Comparison of ENCODE assay signal across 23 mouse cellular contexts in the genomic region with DNA sequence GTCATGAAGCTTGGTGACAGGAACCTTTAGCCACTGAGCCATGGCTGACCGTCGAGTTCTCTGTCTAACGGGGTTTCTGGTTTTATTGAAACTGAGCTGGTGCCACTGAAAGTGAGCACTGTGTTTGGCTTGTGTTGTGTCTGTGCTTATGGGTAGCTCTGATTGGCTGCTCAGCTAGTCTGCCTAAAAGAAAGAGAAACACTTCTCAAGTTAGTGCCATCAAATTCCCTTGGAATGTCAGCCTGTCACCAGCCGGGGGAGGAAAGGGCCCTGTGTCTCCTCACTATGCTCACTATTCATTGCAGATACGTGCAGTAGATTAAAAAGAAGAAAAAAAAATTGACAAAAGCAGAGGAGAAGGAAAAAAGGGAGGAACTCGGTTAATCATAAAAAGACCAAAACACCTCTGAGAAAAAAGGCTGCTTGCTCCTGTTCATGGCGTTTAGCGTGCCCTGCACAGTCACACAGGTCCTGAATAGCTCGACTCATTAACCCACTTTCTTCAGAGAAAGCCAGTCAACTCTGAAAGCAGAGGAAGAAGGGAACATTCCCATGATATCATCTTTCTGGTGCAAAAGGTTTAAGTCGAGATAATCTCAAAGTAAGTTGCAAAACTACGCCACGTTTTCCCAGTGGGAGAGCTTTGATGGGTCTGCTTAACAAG.
DNase-seq lines count a peak whose midpoint lies in the region; ATAC-seq and TF ChIP-seq lines count a peak whose summit lies in the region.
"Had no signal": no experiment of that assay in that cellular context is flagged by ENCODE, and none has a peak within 500 bp of the region (broad histone marks: within the 10 kb centered on the region; RNA-seq: fewer than 3 reads in every experiment).

No protein-coding gene starts in this region.

- H3K4me2 ChIP-seq in forebrain, postnatal 0 days (ENCODE audit: low read depth): no peak overlapping the region
- no peak overlapping the region for H3K4me2 ChIP-seq in forebrain, embryonic 16.5 days (ENCODE audit: low read length)
- H3K4me2 ChIP-seq: embryonic facial prominence, embryonic 15.5 days; hindbrain, embryonic 15.5 days; intestine, embryonic 15.5 days; limb, embryonic 15.5 days; lung, embryonic 14.5 days; midbrain, embryonic 13.5 days had no signal

- 26% methylated on average over 12 of the region's 12 CpGs for WGBS in forebrain, postnatal 0 days
- WGBS in forebrain, embryonic 16.5 days: 19% methylated on average over 12 of the region's 12 CpGs

- peaks cover 2% of the 10 kb centered on the region; the same call in 1 of the 2 replicates for H3K4me1 ChIP-seq in forebrain, postnatal 0 days (ENCODE audit: insufficient read depth)
- peaks cover 30% of the 10 kb centered on the region for H3K4me1 ChIP-seq in forebrain, embryonic 16.5 days (replicated peaks; ENCODE audit: control insufficient read depth, insufficient read depth, low read length)

- no peaks in the 10 kb centered on the region for H3K27me3 ChIP-seq in forebrain, postnatal 0 days (ENCODE audit: insufficient read depth, low read length)
- no peaks in the 10 kb centered on the region for H3K27me3 ChIP-seq in forebrain, embryonic 16.5 days (replicated peaks; ENCODE audit: control insufficient read depth, insufficient read depth, low read length)
- H3K27me3 ChIP-seq: embryonic facial prominence, embryonic 15.5 days; hindbrain, embryonic 15.5 days; intestine, embryonic 15.5 days; limb, embryonic 15.5 days; megakaryocyte, embryonic 14.5 days; midbrain, embryonic 13.5 days had no signal

- TF ChIP-seq POLR2A in brain, embryonic 14.5 days (IDR thresholded peaks at IDR 0.05; ENCODE audit: borderline replicate concordance, extremely low read depth, insufficient read depth, insufficient read length, poor library complexity, severe bottlenecking): no peak

- TF ChIP-seq CTCF in forebrain, postnatal 0 days (IDR thresholded peaks at IDR 0.05; ENCODE audit: low read depth): no peak
- TF ChIP-seq CTCF in brain, embryonic 14.5 days (IDR thresholded peaks at IDR 0.05; ENCODE audit: borderline replicate concordance, extremely low read depth, insufficient read depth, insufficient read length): no peak

- DNase-seq in forebrain, postnatal 0 days: no peak
- DNase-seq in kidney, adult 9 months: peak; percentile 45
- no peak for DNase-seq in kidney, postnatal 4 days
- peak; percentile 76 for DNase-seq in Muller cell, postnatal 12 days (ENCODE audit: inconsistent ontology term)
- DNase-seq in brain, embryonic 14.5 days (ENCODE audit: low read depth): peak; percentile 41
- no peak for DNase-seq in lung, postnatal 14 days
- DNase-seq in B cell, adult 2 months: no peak
- DNase-seq: adrenal gland, postnatal 10 days; cerebellum, adult 2 months; cerebellum, postnatal 25 days; embryo, embryonic 11 days; gastrocnemius, postnatal 36 days; lung, embryonic 14.5 days; lung, postnatal 36 days; right cerebral cortex, postnatal 25 days had no signal

- peaks cover under 1% of the 10 kb centered on the region; the same call in 1 of the 2 replicates for H3K36me3 ChIP-seq in forebrain, postnatal 0 days (ENCODE audit: insufficient read depth)
- no peaks in the 10 kb centered on the region for H3K36me3 ChIP-seq in forebrain, embryonic 16.5 days (ENCODE audit: control insufficient read depth, insufficient read depth)

- ATAC-seq in forebrain, postnatal 0 days: 0 out of 2 replicates have a peak, but pooled peaks have one; percentile 22
- ATAC-seq in forebrain, embryonic 16.5 days: no peak
- ATAC-seq: intestine, embryonic 15.5 days; midbrain, embryonic 13.5 days had no signal

- H3K27ac ChIP-seq in forebrain, postnatal 0 days (ENCODE audit: low read depth, low read length): no peak overlapping the region
- no peak overlapping the region for H3K27ac ChIP-seq in forebrain, embryonic 16.5 days (ENCODE audit: low read length)
- H3K27ac ChIP-seq: embryonic facial prominence, embryonic 15.5 days; hindbrain, embryonic 15.5 days; intestine, embryonic 15.5 days; limb, embryonic 15.5 days; liver, embryonic 14.5 days; midbrain, embryonic 13.5 days had no signal

- H3K4me3 ChIP-seq in forebrain, postnatal 0 days (ENCODE audit: low read depth, low read length): no peak overlapping the region
- H3K4me3 ChIP-seq in forebrain, embryonic 16.5 days (replicated peaks; ENCODE audit: low read length): no peak overlapping the region
- H3K4me3 ChIP-seq: embryonic facial prominence, embryonic 15.5 days; hindbrain, embryonic 15.5 days; intestine, embryonic 15.5 days; limb, embryonic 15.5 days; megakaryocyte, embryonic 14.5 days; midbrain, embryonic 13.5 days had no signal

- H3K9ac ChIP-seq in forebrain, postnatal 0 days: no peak overlapping the region
- no peak overlapping the region for H3K9ac ChIP-seq in forebrain, embryonic 16.5 days (replicated peaks; ENCODE audit: low read depth, low read length)
- H3K9ac ChIP-seq: embryonic facial prominence, embryonic 15.5 days; hindbrain, embryonic 15.5 days; intestine, embryonic 15.5 days; limb, embryonic 15.5 days; liver, embryonic 14.5 days; lung, embryonic 14.5 days; midbrain, embryonic 13.5 days had no signal

- H3K9me3 ChIP-seq in forebrain, postnatal 0 days (ENCODE audit: low read length): no peaks in the 10 kb centered on the region
- no peaks in the 10 kb centered on the region for H3K9me3 ChIP-seq in forebrain, embryonic 16.5 days (ENCODE audit: control insufficient read depth, low read length)
- H3K9me3 ChIP-seq: embryonic facial prominence, embryonic 15.5 days; hindbrain, embryonic 15.5 days; intestine, embryonic 15.5 days; limb, embryonic 15.5 days; megakaryocyte, embryonic 14.5 days; midbrain, embryonic 13.5 days had no signal

Comparison
In these comparisons a context has a peak if more than half of its experiments do, and no peak if none do; other contexts are left out.
1. DNase-seq: peak in kidney, adult 9 months (single experiment), Muller cell, postnatal 12 days (single experiment) and brain, embryonic 14.5 days (single experiment); none in forebrain, postnatal 0 days (single experiment), kidney, postnatal 4 days (0 of 2), lung, postnatal 14 days (single experiment) and B cell, adult 2 months (0 of 2).